Mouse (Mus musculus): ENCODE data around the gene Tmem238.

DNA sequence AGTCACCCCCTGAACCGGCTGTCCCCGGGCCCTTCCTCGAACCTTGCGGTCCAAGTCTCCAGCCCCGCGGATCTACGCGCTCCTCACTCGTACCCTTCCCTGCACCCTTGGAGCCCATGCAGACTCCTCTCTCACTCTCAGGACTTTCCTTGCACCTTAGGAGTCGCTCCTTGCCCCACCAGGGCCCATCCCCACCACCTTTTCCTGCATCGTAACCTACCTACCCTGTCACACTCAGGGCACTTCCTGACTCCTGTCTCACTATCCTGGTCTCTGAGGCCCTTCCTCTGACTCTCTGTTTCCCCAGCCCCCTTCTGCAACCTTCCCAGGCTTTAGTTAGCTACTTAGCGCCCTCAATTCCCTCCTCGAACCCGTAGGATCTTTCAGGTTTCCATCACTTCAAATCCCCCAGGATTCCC, 49.1 kb downstream of the Tmem238 start:
- TF ChIP-seq CTCF (IDR thresholded peaks at IDR 0.05; ENCODE audit: low read depth) (no peak), EP300 (optimal IDR thresholded peaks at IDR 0.05) (no peak)

All from stomach, postnatal 0 days (tissue).